Mouse (Mus musculus) forebrain, embryonic 15.5 days (tissue): ENCODE measurements around the gene Olfr1428. TPM values are rescaled to one million over a fixed set of nuclear protein-coding genes. Genes with fewer than 3 reads are reported as not detected.
A peak's percentile ranks its signal among the peaks of the same experiment; 100 is the strongest.
"Not testable (repeated sequence)": the region's sequence is repeated elsewhere in the genome, so short reads cannot be mapped to it uniquely, and the experiment has no call there.

Experiments used
- ATAC-seq: fragments of 200-750 bp; cut with Nextera tagmentation; replicated peaks from 2 replicates; pipeline ENCODE4 v1.8.0; 2017; ENCODE audit warnings: mild to moderate bottlenecking, moderate TSS enrichment, moderate library complexity
- H3K27ac ChIP-seq: fragments of 300-500 bp; sonication (generic); replicated peaks from 2 replicates; pipeline ENCODE4 v1.5.1; 2015; ENCODE audit warnings: mild to moderate bottlenecking, inconsistent platforms
- H3K27me3 ChIP-seq: fragments of 300-500 bp; sonication (generic); 2 replicates; pipeline ENCODE4 v1.6.1; 2015; ENCODE audit warnings: inconsistent platforms
- H3K36me3 ChIP-seq: fragments of 300-500 bp; sonication (generic); 2 replicates; pipeline ENCODE4 v1.6.1; 2015; ENCODE audit warnings: mild to moderate bottlenecking, inconsistent platforms
- H3K4me1 ChIP-seq: fragments of 300-500 bp; sonication (generic); 2 replicates; pipeline ENCODE4 v1.6.1; 2015; ENCODE audit warnings: inconsistent platforms
- H3K4me2 ChIP-seq: fragments of 300-500 bp; sonication (generic); replicated peaks from 2 replicates; pipeline ENCODE4 v1.6.1; 2015; ENCODE audit warnings: mild to moderate bottlenecking, inconsistent platforms
- H3K4me3 ChIP-seq: fragments of 300-500 bp; sonication (generic); 2 replicates; pipeline ENCODE4 v1.5.1; 2015; ENCODE audit warnings: mild to moderate bottlenecking, inconsistent platforms
- H3K9ac ChIP-seq: fragments of 300-500 bp; sonication (generic); replicated peaks from 2 replicates; pipeline ENCODE4 v1.6.1; 2015; ENCODE audit warnings: mild to moderate bottlenecking, inconsistent platforms
- H3K9me3 ChIP-seq: fragments of 300-500 bp; sonication (generic); 2 replicates; pipeline ENCODE4 v1.6.1; 2016; ENCODE audit warnings: inconsistent platforms
- WGBS: fragments of 180-500 bp; shearing (Covaris S2); methylation state at CpG from one replicate; pipeline ENCODE4 v1.1.7; 2015; ENCODE audit warnings: mixed read lengths; 5-methylcytosine and 5-hydroxymethylcytosine counted together
- polyA plus RNA-seq: library from polyadenylated mRNA; unstranded; fragments of >200 nt; fragmentation: Nextera tagmentation; extraction: Ambion mirVana; gene quantifications from 2 replicates; pipeline ENCODE4 v1.2.1, GENCODE M21; 2015

Olfr1428 gene
- not detected in 2 replicates for polyA plus RNA-seq

GRCm38 (mm10) chr19:12115797-12116196 lies at the start of gene Olfr1428:
Gene Olfr1428, minus strand, starts transcription at chr19:12115897.
- Histone ChIP-seq H3K4me1 (no peaks in the 10 kb centered on the region), H3K27ac (no peak within 1 kb of the TSS), H3K9me3 (no peaks in the 10 kb centered on the region), H3K9ac (no peak within 1 kb of the TSS), H3K27me3 (no peaks in the 10 kb centered on the region), H3K36me3 (no peaks in the 10 kb centered on the region), H3K4me3 (no peak within 1 kb of the TSS), H3K4me2 (no peak within 1 kb of the TSS)
- 73% methylated on average over 1 of the region's 1 CpGs for WGBS
- ATAC-seq, result no peak

GRCm38 (mm10) chr19:12145452-12145851 lies 29.8 kb upstream of the Olfr1428 start:
- ATAC-seq, result no peak
- H3K9me3 ChIP-seq, result no peaks in the 10 kb centered on the region
- H3K9ac ChIP-seq, result no peak overlapping the region
- 85% methylated on average over 3 of the region's 3 CpGs for WGBS
- H3K36me3 ChIP-seq, result no peaks in the 10 kb centered on the region
- H3K4me2 ChIP-seq, result no peak overlapping the region
- H3K27me3 ChIP-seq, result no peaks in the 10 kb centered on the region
- no peaks in the 10 kb centered on the region for H3K4me1 ChIP-seq
- H3K4me3 ChIP-seq, result no peak overlapping the region
- H3K27ac ChIP-seq, result no peak overlapping the region

- no peaks in the 10 kb centered on the region for H3K9me3 ChIP-seq
- no peaks in the 10 kb centered on the region for H3K27me3 ChIP-seq
- no peak overlapping the region; the same call in 1 of the 2 replicates for H3K27ac ChIP-seq
- peak; percentile 61; the same call in 1 of the 2 replicates for ATAC-seq
- H3K4me3 ChIP-seq, result no peak overlapping the region
- no peaks in the 10 kb centered on the region for H3K36me3 ChIP-seq
- 31% methylated on average over 1 of the region's 1 CpGs for WGBS
- no peak overlapping the region for H3K9ac ChIP-seq
- no peaks in the 10 kb centered on the region for H3K4me1 ChIP-seq
- no peak overlapping the region for H3K4me2 ChIP-seq
Observed at GRCm38 (mm10) chr19:12143356-12143755, 27.7 kb upstream of the Olfr1428 start.

GRCm38 (mm10) chr19:12134289-12134688 lies 18.6 kb upstream of the Olfr1428 start:
- no peak overlapping the region for H3K9ac ChIP-seq
- H3K4me3 ChIP-seq, result no peak overlapping the region
- no peaks in the 10 kb centered on the region for H3K9me3 ChIP-seq
- H3K27me3 ChIP-seq, result no peaks in the 10 kb centered on the region
- no peak overlapping the region for H3K27ac ChIP-seq
- peak; percentile 41; the same call in 1 of the 2 replicates for ATAC-seq
- H3K36me3 ChIP-seq, result no peaks in the 10 kb centered on the region
- no peaks in the 10 kb centered on the region for H3K4me1 ChIP-seq
- no peak overlapping the region for H3K4me2 ChIP-seq
- 29% methylated on average over 2 of the region's 2 CpGs for WGBS

- Histone ChIP-seq H3K4me3 (no peak within 1 kb of the TSS), H3K36me3 (no peaks in the 10 kb centered on the region), H3K9me3 (no peaks in the 10 kb centered on the region), H3K9ac (no peak within 1 kb of the TSS), H3K4me1 (no peaks in the 10 kb centered on the region), H3K4me2 (no peak within 1 kb of the TSS), H3K27me3 (no peaks in the 10 kb centered on the region), H3K27ac (no peak within 1 kb of the TSS)
- WGBS, result 77% methylated on average over 3 of the region's 3 CpGs
- ATAC-seq, result no peak
Observed at GRCm38 (mm10) chr19:12123103-12123502, 7.4 kb upstream of the Olfr1428 start, which contains the start of gene Olfr76. Gene Olfr76, minus strand, starts transcription at chr19:12123203.

GRCm38 (mm10) chr19:12116464-12116863 lies 767 bp upstream of the Olfr1428 start:
- no peak for ATAC-seq
- Histone ChIP-seq H3K4me3 (no peak overlapping the region), H3K27me3 (no peaks in the 10 kb centered on the region), H3K4me1 (no peaks in the 10 kb centered on the region), H3K36me3 (no peaks in the 10 kb centered on the region), H3K4me2 (no peak overlapping the region), H3K27ac (no peak overlapping the region), H3K9me3 (no peaks in the 10 kb centered on the region), H3K9ac (no peak overlapping the region)
- WGBS, result 93% methylated on average over 3 of the region's 3 CpGs

GRCm38 (mm10) chr19:12113807-12114206 lies 1.9 kb downstream of the Olfr1428 start:
- H3K36me3 ChIP-seq, result no peaks in the 10 kb centered on the region
- no peak for ATAC-seq
- 68% methylated on average over 1 of the region's 1 CpGs for whole genome bisulfite sequencing

GRCm38 (mm10) chr19:12104541-12104940 lies 11.2 kb downstream of the Olfr1428 start:
- no peaks in the 10 kb centered on the region for H3K4me1 ChIP-seq
- no peak overlapping the region for H3K4me3 ChIP-seq
- no peak for ATAC-seq
- H3K9me3 ChIP-seq, result no peaks in the 10 kb centered on the region
- no peak overlapping the region for H3K9ac ChIP-seq
- no peak overlapping the region for H3K4me2 ChIP-seq
- H3K27me3 ChIP-seq, result no peaks in the 10 kb centered on the region
- H3K36me3 ChIP-seq, result no peaks in the 10 kb centered on the region
- no peak overlapping the region for H3K27ac ChIP-seq
- 66% methylated on average over 1 of the region's 1 CpGs for WGBS

More at GRCm38 (mm10) chr19:12113807-12114206, 1.9 kb downstream of the Olfr1428 start:
- no peak overlapping the region for H3K4me2 ChIP-seq
- H3K4me1 ChIP-seq, result no peaks in the 10 kb centered on the region
- no peaks in the 10 kb centered on the region for H3K27me3 ChIP-seq
- H3K4me3 ChIP-seq, result no peak overlapping the region
- no peaks in the 10 kb centered on the region for H3K9me3 ChIP-seq
- no peak overlapping the region for H3K9ac ChIP-seq
- H3K27ac ChIP-seq, result no peak overlapping the region

- Histone ChIP-seq H3K4me1 (no peaks in the 10 kb centered on the region), H3K4me2 (no peak within 1 kb of the TSS), H3K9ac (no peak within 1 kb of the TSS), H3K4me3 (no peak within 1 kb of the TSS), H3K9me3 (no peaks in the 10 kb centered on the region), H3K27ac (no peak within 1 kb of the TSS), H3K36me3 (no peaks in the 10 kb centered on the region), H3K27me3 (no peaks in the 10 kb centered on the region)
- 92% methylated on average over 2 of the region's 2 CpGs for WGBS
- ATAC-seq, result no peak
Observed at GRCm38 (mm10) chr19:12103234-12103633, 12.5 kb downstream of the Olfr1428 start, which contains the start of gene Olfr1427. Gene Olfr1427, minus strand, starts transcription at chr19:12103334.

GRCm38 (mm10) chr19:12091913-12092312 lies 23.8 kb downstream of the Olfr1428 start, which contains the start of gene Olfr1426:
Gene Olfr1426, minus strand, starts transcription at chr19:12092013.
- Histone ChIP-seq H3K4me3 (no peak within 1 kb of the TSS), H3K9me3 (no peaks in the 10 kb centered on the region), H3K4me1 (no peaks in the 10 kb centered on the region), H3K36me3 (no peaks in the 10 kb centered on the region), H3K9ac (no peak within 1 kb of the TSS), H3K27me3 (no peaks in the 10 kb centered on the region), H3K4me2 (no peak within 1 kb of the TSS), H3K27ac (no peak within 1 kb of the TSS)
- ATAC-seq, result no peak
- WGBS, result 83% methylated on average over 1 of the region's 1 CpGs

GRCm38 (mm10) chr19:12077631-12078030 lies 38.1 kb downstream of the Olfr1428 start, which contains the start of gene Olfr1425:
Gene Olfr1425, minus strand, starts transcription at chr19:12077731.
- H3K4me2 ChIP-seq, H3K9me3 ChIP-seq, H3K4me3 ChIP-seq, H3K36me3 ChIP-seq, H3K9ac ChIP-seq, H3K27ac ChIP-seq, H3K4me1 ChIP-seq, H3K27me3 ChIP-seq, ATAC-seq: not testable (repeated sequence)
- 82% methylated on average over 4 of the region's 4 CpGs for WGBS

GRCm38 (mm10) chr19:12069546-12069945 lies 46.2 kb downstream of the Olfr1428 start:
- H3K27me3 ChIP-seq, H3K27ac ChIP-seq, H3K4me1 ChIP-seq, H3K9ac ChIP-seq, ATAC-seq, H3K4me3 ChIP-seq, H3K9me3 ChIP-seq, H3K4me2 ChIP-seq, H3K36me3 ChIP-seq: not testable (repeated sequence)
- WGBS, result 78% methylated on average over 1 of the region's 1 CpGs

GRCm38 (mm10) chr19:12067806-12068205 lies 47.9 kb downstream of the Olfr1428 start:
- ATAC-seq, H3K9me3 ChIP-seq, H3K36me3 ChIP-seq, H3K27me3 ChIP-seq, H3K4me2 ChIP-seq, H3K4me1 ChIP-seq, H3K4me3 ChIP-seq, H3K9ac ChIP-seq, H3K27ac ChIP-seq: not testable (repeated sequence)
- 58% methylated on average over 1 of the region's 1 CpGs for WGBS
